Mouse (Mus musculus): ENCODE measurements at regions not wholly inside any gene's neighbourhood (a gene's known extent, or its start where the extent isn't known, plus 50 kb on each side); places are given as distances from the start of the nearest gene placed in this dataset.

DNA sequence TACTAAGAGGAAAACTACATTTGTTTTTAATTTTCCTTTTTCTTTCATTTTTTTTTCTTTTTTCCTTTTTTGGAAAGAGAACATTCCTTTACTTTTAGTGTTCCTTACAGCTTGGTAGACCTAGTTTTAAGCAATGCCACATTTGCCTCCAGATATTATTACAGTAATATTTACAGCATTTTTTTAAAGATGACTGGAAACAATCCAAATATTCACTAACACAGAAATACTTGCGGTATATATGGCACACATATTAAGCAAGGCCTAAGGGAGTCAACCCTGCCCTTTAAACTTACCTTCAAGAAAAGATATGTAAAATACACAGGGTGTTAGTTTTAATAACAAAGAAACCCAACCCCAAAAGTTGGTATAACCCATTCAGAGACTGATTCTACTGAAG is 308.1 kb upstream of the Cdh5 start:
- TF ChIP-seq EP300 (IDR thresholded peaks at IDR 0.05; ENCODE audit: low read depth) (no peak), CTCF (IDR thresholded peaks at IDR 0.05; ENCODE audit: low read depth) (no peak)
